Mouse (Mus musculus) heart, postnatal 14 days (tissue): ENCODE results near the gene Taar7e. TPM values are rescaled to one million over a fixed set of nuclear protein-coding genes. Genes with fewer than 3 reads are reported as not detected.

Experiments
- total RNA-seq, 2 experiments: library from RNA; stranded (reverse); gene quantifications; 2 replicates each; pipeline ENCODE4 v1.2.3; 2021

Taar7e gene
- total RNA-seq, 2 experiments from 2014 or later, result not detected

Other genes with a start within 250 kb of the Taar7e start
- 1 to 10 TPM; 9.2 to 9.4 TPM for gene Slc18b1, start 240.6 kb upstream of the Taar7e start, total RNA-seq
- gene Vnn3, start 186.2 kb upstream of the Taar7e start, total RNA-seq, result not detected
- gene Vnn1, start 142.9 kb upstream of the Taar7e start, total RNA-seq, result 1 to 10 TPM; 1.1 TPM
- not detected for gene Taar1, start 117.3 kb upstream of the Taar7e start, total RNA-seq
- gene Taar2, start 99.0 kb upstream of the Taar7e start, total RNA-seq, result not detected
- not detected for gene Taar3, start 88.1 kb upstream of the Taar7e start, total RNA-seq
- gene Taar4, start 77.1 kb upstream of the Taar7e start, total RNA-seq, result not detected
- gene Taar5, start 66.9 kb upstream of the Taar7e start, total RNA-seq, result not detected
- not detected for gene Taar6, start 52.0 kb upstream of the Taar7e start, total RNA-seq
- gene Taar7a, start 44.1 kb upstream of the Taar7e start, total RNA-seq, result not detected
- gene Taar7b, start 37.7 kb upstream of the Taar7e start, total RNA-seq, result not detected
- gene Taar7d, start 10.4 kb upstream of the Taar7e start, total RNA-seq, result not detected
- not detected for gene Taar7f, start 11.9 kb downstream of the Taar7e start, total RNA-seq
- not detected for gene Taar8a, start 38.9 kb downstream of the Taar7e start, total RNA-seq
- not detected for gene Taar8b, start 54.7 kb downstream of the Taar7e start, total RNA-seq
- not detected for gene Taar8c, start 64.3 kb downstream of the Taar7e start, total RNA-seq
- not detected for gene Taar9, start 71.9 kb downstream of the Taar7e start, total RNA-seq
- gene Stx7, start 111.7 kb downstream of the Taar7e start, total RNA-seq, result 10 to 100 TPM; 41.4 to 42.7 TPM
- gene Moxd1, start 185.9 kb downstream of the Taar7e start, total RNA-seq, result under 1 TPM; 0.46 to 0.86 TPM